Mouse (Mus musculus) lung, adult 2 months (tissue): ENCODE data around the gene Clcn1.

Experiments
- CTCF ChIP-seq: fragments of 200-500 bp; IDR thresholded peaks from 2 replicates; pipeline ENCODE4 v1.5.1; 2011; ENCODE audit warnings: mild to moderate bottlenecking, low read length, control low read depth; ENCODE audit not compliant: insufficient read depth
- POLR2A ChIP-seq: fragments of 200-500 bp; IDR thresholded peaks from 2 replicates; pipeline ENCODE4 v1.6.1; 2011; ENCODE audit warnings: low read depth, mild to moderate bottlenecking, control low read depth, low read length, borderline replicate concordance; ENCODE audit errors: extremely low read depth

DNA sequence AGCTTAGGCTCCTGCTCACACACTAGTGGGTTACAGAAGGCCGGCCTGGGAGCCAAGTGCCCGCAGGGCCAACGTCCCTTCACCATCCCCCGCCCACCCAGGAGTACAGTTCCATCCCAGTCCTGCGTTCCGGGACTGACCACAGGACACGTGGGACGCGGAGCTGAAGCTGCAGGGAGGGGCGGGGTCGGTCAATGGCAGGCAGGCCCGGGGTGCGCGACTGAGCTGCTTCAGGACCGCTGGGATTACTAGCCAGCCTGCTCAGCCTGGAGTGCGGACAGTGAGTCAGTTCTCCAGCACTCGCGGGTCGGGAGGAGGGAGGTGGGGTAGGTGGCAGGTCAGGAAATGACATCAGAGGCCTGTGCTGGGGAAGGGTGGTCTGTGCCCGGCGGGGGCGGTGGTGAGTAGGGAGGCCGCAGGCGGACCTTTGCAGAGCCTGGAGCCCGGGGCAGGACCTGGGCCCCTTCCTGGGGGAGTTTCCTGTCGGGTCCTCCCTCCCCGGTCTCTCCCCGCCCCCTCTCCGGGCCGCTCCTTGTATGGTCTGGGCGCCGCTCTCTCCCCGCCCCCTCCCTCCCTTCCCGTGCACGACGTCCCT, 63.0 kb downstream of the Clcn1 start, which contains the start of gene Zyx:
- no peak for TF ChIP-seq CTCF
- TF ChIP-seq POLR2A: peak; percentile 90; the same call in 1 of the 2 replicates
